Mouse (Mus musculus): ENCODE results near the gene Tcaf3.

Tcaf3 gene

GRCm38 (mm10) chr6:42597592-42597991 is at the start of gene Tcaf3:
Gene Tcaf3 (minus strand): TSS chr6:42597692.
- CTCF ChIA-PET: no interaction called here

GRCm38 (mm10) chr6:42644912-42645549 is 47.5 kb upstream of the Tcaf3 start, which contains the start of gene Tcaf2:
Gene Tcaf2 (minus strand): TSS chr6:42645254.
- CTCF ChIA-PET: no interaction called here

GRCm38 (mm10) chr6:42634393-42634792 is 36.9 kb upstream of the Tcaf3 start:
- CTCF ChIA-PET: no interaction called here

GRCm38 (mm10) chr6:42631395-42631794 is 33.9 kb upstream of the Tcaf3 start:
- CTCF ChIA-PET: no interaction called here

- CTCF ChIA-PET: no interaction called here
Measured at GRCm38 (mm10) chr6:42616904-42617303, 19.4 kb upstream of the Tcaf3 start.

- CTCF ChIA-PET: no interaction called here
Measured at GRCm38 (mm10) chr6:42612218-42612617, 14.7 kb upstream of the Tcaf3 start.

GRCm38 (mm10) chr6:42610954-42611522 is 13.5 kb upstream of the Tcaf3 start:
- CTCF ChIA-PET: no interaction called here

GRCm38 (mm10) chr6:42593138-42593882 is 4.2 kb downstream of the Tcaf3 start:
- CTCF ChIA-PET: no interaction called here

- CTCF ChIA-PET: no interaction called here
Measured at GRCm38 (mm10) chr6:42586569-42586968, 10.9 kb downstream of the Tcaf3 start.

- CTCF ChIA-PET: interaction anchor here (0.8 to 1.2 kb wide), 3 partner anchors 259 to 862 kb away, joined by 3 to 5 read pairs (median 4); partner anchors contain the start of gene Fam131b
Measured at GRCm38 (mm10) chr6:42583488-42583872, 14.0 kb downstream of the Tcaf3 start.

GRCm38 (mm10) chr6:42582741-42583487 is 14.6 kb downstream of the Tcaf3 start:
- CTCF ChIA-PET: interaction anchor here (0.6 to 1.2 kb wide), 4 partner anchors 258 to 1466 kb away, joined by 3 to 5 read pairs (median 4); partner anchors contain the start of gene Fam131b

- CTCF ChIA-PET: no interaction called here
Measured at GRCm38 (mm10) chr6:42578678-42579077, 18.8 kb downstream of the Tcaf3 start.

- CTCF ChIA-PET: no interaction called here
Measured at GRCm38 (mm10) chr6:42577433-42577832, 20.1 kb downstream of the Tcaf3 start.

GRCm38 (mm10) chr6:42568205-42568604 is 29.3 kb downstream of the Tcaf3 start:
- CTCF ChIA-PET: no interaction called here

- CTCF ChIA-PET: interaction anchor here (0.7 kb wide), 1 partner anchor 809 kb away, joined by 3 read pairs; no protein-coding TSS in a partner anchor
Measured at GRCm38 (mm10) chr6:42566076-42566598, 31.4 kb downstream of the Tcaf3 start.

- CTCF ChIA-PET: no interaction called here
Measured at GRCm38 (mm10) chr6:42562280-42562679, 35.2 kb downstream of the Tcaf3 start.

- CTCF ChIA-PET: no interaction called here
Measured at GRCm38 (mm10) chr6:42560885-42561284, 36.6 kb downstream of the Tcaf3 start.

GRCm38 (mm10) chr6:42558641-42559040 is 38.9 kb downstream of the Tcaf3 start:
- CTCF ChIA-PET: no interaction called here

GRCm38 (mm10) chr6:42547461-42547860 is 50.0 kb downstream of the Tcaf3 start, which contains the start of gene Olfr455:
Gene Olfr455 (minus strand): TSS chr6:42547587.
- CTCF ChIA-PET: no interaction called here

- CTCF ChIA-PET: no interaction called here
Measured at GRCm38 (mm10) chr6:42546180-42546579, 51.3 kb downstream of the Tcaf3 start.

GRCm38 (mm10) chr6:42545451-42545885 is 52.0 kb downstream of the Tcaf3 start:
- CTCF ChIA-PET: no interaction called here

GRCm38 (mm10) chr6:42544846-42545245 is 52.6 kb downstream of the Tcaf3 start:
- CTCF ChIA-PET: no interaction called here
